Mouse (Mus musculus): ENCODE results near the gene Eif2b2. TPM values are rescaled to one million over a fixed set of nuclear protein-coding genes. Genes with fewer than 3 reads are reported as not detected.

Eif2b2 gene
- polyA plus RNA-seq, 1 experiment from 2014 or later = 31.8 TPM

- Histone ChIP-seq H3K9me3 (replicated peaks; ENCODE audit: control insufficient read depth, low read length) (no peaks in the 10 kb centered on the region), H3K9ac (ENCODE audit: low read depth, low read length) (no peak overlapping the region), H3K4me1 (ENCODE audit: control insufficient read depth, low read depth, low read length) (no peaks in the 10 kb centered on the region), H3K4me3 (ENCODE audit: low read depth, low read length) (no peak overlapping the region), H3K36me3 (ENCODE audit: control insufficient read depth, insufficient read depth) (no peaks in the 10 kb centered on the region), H3K4me2 (ENCODE audit: low read depth, low read length) (no peak overlapping the region), H3K27ac (ENCODE audit: low read length) (no peak overlapping the region), H3K27me3 (ENCODE audit: control insufficient read depth, insufficient read depth, low read depth, low read length) (no peaks in the 10 kb centered on the region)
- ATAC-seq (ENCODE audit: low read depth) = no peak
- WGBS (ENCODE audit: insufficient replicate concordance) = 45% methylated on average over 24 of the region's 24 CpGs
Measured at GRCm38 (mm10) chr12:85200929-85201829, 18.1 kb upstream of the Eif2b2 start.

GRCm38 (mm10) chr12:85201830-85202147 is 17.5 kb upstream of the Eif2b2 start:
- H3K9me3 ChIP-seq (replicated peaks; ENCODE audit: control insufficient read depth, low read length) = no peaks in the 10 kb centered on the region
- H3K27me3 ChIP-seq (ENCODE audit: control insufficient read depth, insufficient read depth, low read depth, low read length) = no peaks in the 10 kb centered on the region
- H3K27ac ChIP-seq (ENCODE audit: low read length) = no peak overlapping the region
- no peaks in the 10 kb centered on the region for H3K36me3 ChIP-seq (ENCODE audit: control insufficient read depth, insufficient read depth)
- no peak overlapping the region for H3K4me2 ChIP-seq (ENCODE audit: low read depth, low read length)
- 59% methylated on average over 2 of the region's 2 CpGs for WGBS (ENCODE audit: insufficient replicate concordance)
- no peaks in the 10 kb centered on the region for H3K4me1 ChIP-seq (ENCODE audit: control insufficient read depth, low read depth, low read length)
- no peak for ATAC-seq (ENCODE audit: low read depth)
- no peak overlapping the region for H3K4me3 ChIP-seq (ENCODE audit: low read depth, low read length)
- no peak overlapping the region for H3K9ac ChIP-seq (ENCODE audit: low read depth, low read length)

- H3K9ac ChIP-seq (ENCODE audit: low read depth, low read length) = no peak overlapping the region
- H3K4me3 ChIP-seq (ENCODE audit: low read depth, low read length) = no peak overlapping the region
- WGBS (ENCODE audit: insufficient replicate concordance) = 73% methylated on average over 7 of the region's 7 CpGs
- no peak overlapping the region for H3K4me2 ChIP-seq (ENCODE audit: low read depth, low read length)
- H3K27ac ChIP-seq (ENCODE audit: low read length) = no peak overlapping the region
- no peak for ATAC-seq (ENCODE audit: low read depth)
- H3K36me3 ChIP-seq (ENCODE audit: control insufficient read depth, insufficient read depth) = no peaks in the 10 kb centered on the region
- H3K27me3 ChIP-seq (ENCODE audit: control insufficient read depth, insufficient read depth, low read depth, low read length) = no peaks in the 10 kb centered on the region
- no peaks in the 10 kb centered on the region for H3K9me3 ChIP-seq (replicated peaks; ENCODE audit: control insufficient read depth, low read length)
- no peaks in the 10 kb centered on the region for H3K4me1 ChIP-seq (ENCODE audit: control insufficient read depth, low read depth, low read length)
Measured at GRCm38 (mm10) chr12:85202191-85202590, 17.1 kb upstream of the Eif2b2 start.

GRCm38 (mm10) chr12:85203699-85204098 is 15.6 kb upstream of the Eif2b2 start:
- WGBS (ENCODE audit: insufficient replicate concordance) = 50% methylated on average over 5 of the region's 5 CpGs
- H3K36me3 ChIP-seq (ENCODE audit: control insufficient read depth, insufficient read depth) = no peaks in the 10 kb centered on the region
- H3K27me3 ChIP-seq (ENCODE audit: control insufficient read depth, insufficient read depth, low read depth, low read length) = no peaks in the 10 kb centered on the region
- H3K4me3 ChIP-seq (ENCODE audit: low read depth, low read length) = no peak overlapping the region
- no peaks in the 10 kb centered on the region for H3K9me3 ChIP-seq (replicated peaks; ENCODE audit: control insufficient read depth, low read length)
- no peak for ATAC-seq (ENCODE audit: low read depth)
- H3K4me1 ChIP-seq (ENCODE audit: control insufficient read depth, low read depth, low read length) = no peaks in the 10 kb centered on the region
- no peak overlapping the region for H3K4me2 ChIP-seq (ENCODE audit: low read depth, low read length)
- no peak overlapping the region for H3K27ac ChIP-seq (ENCODE audit: low read length)
- no peak overlapping the region for H3K9ac ChIP-seq (ENCODE audit: low read depth, low read length)

- no peaks in the 10 kb centered on the region for H3K4me1 ChIP-seq (ENCODE audit: control insufficient read depth, low read depth, low read length)
- ATAC-seq (ENCODE audit: low read depth) = no peak
- H3K9ac ChIP-seq (ENCODE audit: low read depth, low read length) = no peak overlapping the region
- H3K27ac ChIP-seq (ENCODE audit: low read length) = no peak overlapping the region
- no peaks in the 10 kb centered on the region for H3K9me3 ChIP-seq (replicated peaks; ENCODE audit: control insufficient read depth, low read length)
- H3K4me2 ChIP-seq (ENCODE audit: low read depth, low read length) = no peak overlapping the region
- no peaks in the 10 kb centered on the region for H3K36me3 ChIP-seq (ENCODE audit: control insufficient read depth, insufficient read depth)
- no peak overlapping the region for H3K4me3 ChIP-seq (ENCODE audit: low read depth, low read length)
- no peaks in the 10 kb centered on the region for H3K27me3 ChIP-seq (ENCODE audit: control insufficient read depth, insufficient read depth, low read depth, low read length)
- WGBS (ENCODE audit: insufficient replicate concordance) = 44% methylated on average over 8 of the region's 8 CpGs
Measured at GRCm38 (mm10) chr12:85204105-85204504, 15.2 kb upstream of the Eif2b2 start.

- Histone ChIP-seq H3K9ac (ENCODE audit: low read depth, low read length) (no peak overlapping the region), H3K4me3 (ENCODE audit: low read depth, low read length) (no peak overlapping the region), H3K27me3 (ENCODE audit: control insufficient read depth, insufficient read depth, low read depth, low read length) (no peaks in the 10 kb centered on the region), H3K36me3 (ENCODE audit: control insufficient read depth, insufficient read depth) (no peaks in the 10 kb centered on the region), H3K9me3 (replicated peaks; ENCODE audit: control insufficient read depth, low read length) (no peaks in the 10 kb centered on the region), H3K4me2 (ENCODE audit: low read depth, low read length) (no peak overlapping the region), H3K27ac (ENCODE audit: low read length) (no peak overlapping the region), H3K4me1 (ENCODE audit: control insufficient read depth, low read depth, low read length) (no peaks in the 10 kb centered on the region)
- ATAC-seq (ENCODE audit: low read depth) = no peak
- WGBS (ENCODE audit: insufficient replicate concordance) = 74% methylated on average over 10 of the region's 10 CpGs
Measured at GRCm38 (mm10) chr12:85205425-85205824, 13.9 kb upstream of the Eif2b2 start.

GRCm38 (mm10) chr12:85208687-85209199 is 10.5 kb upstream of the Eif2b2 start:
- H3K9me3 ChIP-seq (replicated peaks; ENCODE audit: control insufficient read depth, low read length) = no peaks in the 10 kb centered on the region
- H3K4me3 ChIP-seq (ENCODE audit: low read depth, low read length) = no peak overlapping the region
- no peak overlapping the region for H3K27ac ChIP-seq (ENCODE audit: low read length)
- H3K4me1 ChIP-seq (ENCODE audit: control insufficient read depth, low read depth, low read length) = no peaks in the 10 kb centered on the region
- no peak for ATAC-seq (ENCODE audit: low read depth)
- no peaks in the 10 kb centered on the region for H3K27me3 ChIP-seq (ENCODE audit: control insufficient read depth, insufficient read depth, low read depth, low read length)
- H3K4me2 ChIP-seq (ENCODE audit: low read depth, low read length) = no peak overlapping the region
- H3K9ac ChIP-seq (ENCODE audit: low read depth, low read length) = no peak overlapping the region
- WGBS (ENCODE audit: insufficient replicate concordance) = 18% methylated on average over 7 of the region's 7 CpGs
- no peaks in the 10 kb centered on the region for H3K36me3 ChIP-seq (ENCODE audit: control insufficient read depth, insufficient read depth)

- Histone ChIP-seq H3K4me3 (ENCODE audit: low read depth, low read length) (no peak overlapping the region), H3K27me3 (ENCODE audit: control insufficient read depth, insufficient read depth, low read depth, low read length) (no peaks in the 10 kb centered on the region), H3K9ac (ENCODE audit: low read depth, low read length) (no peak overlapping the region), H3K27ac (ENCODE audit: low read length) (no peak overlapping the region), H3K36me3 (ENCODE audit: control insufficient read depth, insufficient read depth) (no peaks in the 10 kb centered on the region), H3K9me3 (replicated peaks; ENCODE audit: control insufficient read depth, low read length) (no peaks in the 10 kb centered on the region), H3K4me2 (ENCODE audit: low read depth, low read length) (no peak overlapping the region), H3K4me1 (ENCODE audit: control insufficient read depth, low read depth, low read length) (peaks cover 8% of the 10 kb centered on the region)
- ATAC-seq (ENCODE audit: low read depth) = no peak
- WGBS (ENCODE audit: insufficient replicate concordance) = 65% methylated on average over 5 of the region's 5 CpGs
Measured at GRCm38 (mm10) chr12:85215031-85215430, 4.2 kb upstream of the Eif2b2 start.

GRCm38 (mm10) chr12:85217733-85218310 is 1.5 kb upstream of the Eif2b2 start:
- Histone ChIP-seq H3K4me2 (ENCODE audit: low read depth, low read length) (no peak overlapping the region), H3K9me3 (replicated peaks; ENCODE audit: control insufficient read depth, low read length) (no peaks in the 10 kb centered on the region), H3K27me3 (ENCODE audit: control insufficient read depth, insufficient read depth, low read depth, low read length) (no peaks in the 10 kb centered on the region), H3K27ac (ENCODE audit: low read length) (no peak overlapping the region), H3K9ac (ENCODE audit: low read depth, low read length) (no peak overlapping the region), H3K4me3 (ENCODE audit: low read depth, low read length) (no peak overlapping the region), H3K36me3 (ENCODE audit: control insufficient read depth, insufficient read depth) (peaks cover 3% of the 10 kb centered on the region), H3K4me1 (ENCODE audit: control insufficient read depth, low read depth, low read length) (peaks cover 18% of the 10 kb centered on the region)
- WGBS (ENCODE audit: insufficient replicate concordance) = 76% methylated on average over 2 of the region's 2 CpGs
- ATAC-seq (ENCODE audit: low read depth) = no peak

Measured in liver, embryonic 16.5 days (tissue).